Mouse (Mus musculus): ENCODE results near the gene Cyp2c39. TPM values are rescaled to one million over a fixed set of nuclear protein-coding genes. Genes with fewer than 3 reads are reported as not detected.
"Not testable (repeated sequence)": the region's sequence is repeated elsewhere in the genome, so short reads cannot be mapped to it uniquely, and the experiment has no call there.

The Cyp2c39 gene
- polyA plus RNA-seq (2014; fragmentation: Nextera tagmentation; extraction: Ambion mirVana) = not detected in 2 replicates

DNA sequence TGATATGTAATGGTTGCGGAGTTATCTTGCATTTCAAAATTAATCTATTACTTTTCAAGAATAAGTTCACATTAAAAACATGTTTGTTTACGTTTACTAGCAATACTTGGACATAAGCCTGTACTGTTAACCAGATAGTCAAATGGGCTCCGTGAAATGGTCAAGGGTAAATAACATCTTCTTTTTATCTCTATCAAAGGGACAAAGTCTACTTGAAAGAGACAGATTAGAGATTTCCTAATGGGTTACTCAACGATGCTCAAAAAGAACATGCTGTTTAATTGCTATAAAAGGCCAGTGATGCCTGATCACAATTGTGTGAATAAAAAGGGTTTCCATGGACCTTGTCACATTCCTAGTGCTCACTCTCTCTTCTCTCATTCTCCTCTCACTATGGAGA, at the start of gene Cyp2c39:
Cyp2c39 (plus strand) TSS at position 329 of the 400 bp plus-strand sequence.
- H3K4me2 ChIP-seq (replicated peaks; ENCODE audit: low read depth, low read length) = no peak within 1 kb of the TSS
- H3K9ac ChIP-seq (ENCODE audit: low read depth, low read length) = no peak within 1 kb of the TSS
- H3K4me1 ChIP-seq (ENCODE audit: control insufficient read depth, insufficient read depth, low read length) = no peaks in the 10 kb centered on the region
- no peak for ATAC-seq (ENCODE audit: low FRiP score, low TSS enrichment)
- WGBS = 84% methylated on average over 4 of the region's 4 CpGs
- no peaks in the 10 kb centered on the region; the same call in 1 of the 2 replicates for H3K9me3 ChIP-seq (ENCODE audit: control insufficient read depth, low read length)
- no peak within 1 kb of the TSS for H3K4me3 ChIP-seq (ENCODE audit: low read length)
- no peaks in the 10 kb centered on the region for H3K27me3 ChIP-seq (ENCODE audit: control insufficient read depth, insufficient read depth, low read length)
- no peaks in the 10 kb centered on the region for H3K36me3 ChIP-seq (ENCODE audit: control insufficient read depth, insufficient read depth, low read length)
- H3K27ac ChIP-seq (ENCODE audit: low read depth, low read length) = no peak within 1 kb of the TSS

DNA sequence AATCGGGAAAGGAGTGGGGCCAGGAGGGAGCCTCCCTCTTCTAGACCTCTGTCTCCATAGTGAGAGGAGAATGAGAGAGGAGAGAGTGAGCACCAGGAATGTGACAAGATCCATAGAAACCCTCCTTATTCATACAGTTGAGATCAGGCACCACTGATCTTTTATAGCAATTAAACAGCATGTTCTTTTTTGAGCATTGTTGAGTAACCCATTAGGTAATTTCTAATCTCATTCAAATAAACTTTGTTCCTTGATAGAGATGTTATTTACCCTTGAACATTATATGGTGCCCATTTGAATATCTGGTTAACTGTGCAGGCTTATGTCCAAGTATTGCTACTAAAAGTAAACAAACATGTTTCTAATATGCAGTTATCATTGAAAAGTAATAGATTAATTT, 47.7 kb upstream of the Cyp2c39 start, which contains the start of gene Cyp2c38:
Cyp2c38 (minus strand) TSS at position 135 of the 400 bp plus-strand sequence.
- Histone ChIP-seq H3K9me3 (ENCODE audit: control insufficient read depth, low read length) (no peaks in the 10 kb centered on the region), H3K4me1 (ENCODE audit: control insufficient read depth, insufficient read depth, low read length) (no peaks in the 10 kb centered on the region), H3K4me2 (replicated peaks; ENCODE audit: low read depth, low read length) (no peak within 1 kb of the TSS), H3K9ac (ENCODE audit: low read depth, low read length) (no peak within 1 kb of the TSS), H3K36me3 (ENCODE audit: control insufficient read depth, insufficient read depth, low read length) (no peaks in the 10 kb centered on the region), H3K27me3 (ENCODE audit: control insufficient read depth, insufficient read depth, low read length) (no peaks in the 10 kb centered on the region), H3K4me3 (ENCODE audit: low read length) (no peak within 1 kb of the TSS), H3K27ac (ENCODE audit: low read depth, low read length) (no peak within 1 kb of the TSS)
- no peak for ATAC-seq (ENCODE audit: low FRiP score, low TSS enrichment)
- 79% methylated on average over 1 of the region's 1 CpGs for WGBS

DNA sequence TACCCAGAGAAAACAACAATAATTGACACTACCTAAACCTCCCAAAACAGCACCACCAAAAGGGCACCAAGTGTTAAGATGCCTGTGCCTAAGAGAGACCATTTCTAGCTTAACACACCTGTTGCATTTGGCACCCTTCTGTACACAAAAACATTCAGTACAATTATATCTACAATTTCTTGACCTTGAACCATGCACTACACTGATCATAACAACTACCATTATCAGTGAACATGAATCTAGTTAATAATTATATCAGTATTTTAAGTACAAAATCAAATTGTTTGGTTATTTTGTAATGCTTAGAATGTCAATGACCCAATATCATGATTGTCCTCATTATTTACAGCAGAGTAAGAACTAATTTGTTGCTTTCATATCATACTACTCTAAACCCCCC, 46.7 kb upstream of the Cyp2c39 start:
- Histone ChIP-seq H3K27me3 (ENCODE audit: control insufficient read depth, insufficient read depth, low read length) (no peaks in the 10 kb centered on the region), H3K9ac (ENCODE audit: low read depth, low read length) (no peak overlapping the region), H3K4me2 (replicated peaks; ENCODE audit: low read depth, low read length) (no peak overlapping the region), H3K9me3 (ENCODE audit: control insufficient read depth, low read length) (no peaks in the 10 kb centered on the region), H3K4me1 (ENCODE audit: control insufficient read depth, insufficient read depth, low read length) (no peaks in the 10 kb centered on the region), H3K27ac (ENCODE audit: low read depth, low read length) (no peak overlapping the region), H3K36me3 (ENCODE audit: control insufficient read depth, insufficient read depth, low read length) (no peaks in the 10 kb centered on the region), H3K4me3 (ENCODE audit: low read length) (no peak overlapping the region)
- ATAC-seq (ENCODE audit: low FRiP score, low TSS enrichment) = no peak

DNA sequence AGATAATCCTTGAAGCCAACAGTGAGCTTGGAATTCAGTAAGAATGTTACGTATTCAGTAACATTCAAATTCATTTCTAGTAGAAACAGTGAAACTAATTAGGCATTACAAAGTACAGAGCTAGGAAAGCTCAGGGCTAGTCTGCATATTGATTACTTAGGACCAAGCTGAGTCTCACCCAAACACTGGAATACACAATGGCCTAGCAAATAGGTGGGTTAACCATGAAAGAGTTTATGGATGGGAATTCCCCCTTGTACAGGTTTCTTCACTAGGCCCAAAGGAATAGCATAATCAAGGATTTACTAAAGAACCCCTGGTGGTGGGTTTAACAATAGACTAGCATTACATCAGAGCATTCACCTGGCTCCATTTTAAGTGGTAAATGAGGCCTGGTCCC, 26.7 kb upstream of the Cyp2c39 start:
- not testable (repeated sequence) for H3K27ac ChIP-seq (ENCODE audit: low read depth, low read length); H3K36me3 ChIP-seq (ENCODE audit: control insufficient read depth, insufficient read depth, low read length); ATAC-seq (ENCODE audit: low FRiP score, low TSS enrichment); H3K4me2 ChIP-seq (replicated peaks; ENCODE audit: low read depth, low read length); H3K9me3 ChIP-seq (ENCODE audit: control insufficient read depth, low read length); H3K27me3 ChIP-seq (ENCODE audit: control insufficient read depth, insufficient read depth, low read length); H3K4me3 ChIP-seq (ENCODE audit: low read length); H3K9ac ChIP-seq (ENCODE audit: low read depth, low read length); H3K4me1 ChIP-seq (ENCODE audit: control insufficient read depth, insufficient read depth, low read length)
- 94% methylated on average over 1 of the region's 1 CpGs for WGBS

DNA sequence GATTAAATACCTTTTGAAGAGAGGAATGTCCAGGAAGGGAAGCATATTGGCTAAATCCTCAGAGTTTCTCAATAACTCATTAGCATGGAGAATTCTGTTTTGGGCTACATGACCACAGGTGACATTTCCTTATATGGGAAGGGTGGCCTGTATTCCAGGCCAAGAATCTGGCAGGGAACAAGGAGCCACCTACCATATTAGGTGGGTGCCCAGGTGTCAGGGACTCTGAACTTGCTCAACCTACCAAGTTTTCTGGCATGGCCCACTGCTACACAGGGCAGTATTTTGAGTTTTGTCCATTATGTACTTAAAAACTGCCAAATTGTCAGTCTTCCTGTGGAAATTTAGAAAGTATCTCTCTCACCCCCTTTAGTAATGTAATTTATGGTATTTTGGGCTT, 4.3 kb upstream of the Cyp2c39 start:
- no peak overlapping the region for H3K27ac ChIP-seq (ENCODE audit: low read depth, low read length)
- no peaks in the 10 kb centered on the region; the same call in 1 of the 2 replicates for H3K9me3 ChIP-seq (ENCODE audit: control insufficient read depth, low read length)
- no peaks in the 10 kb centered on the region for H3K36me3 ChIP-seq (ENCODE audit: control insufficient read depth, insufficient read depth, low read length)
- no peak overlapping the region for H3K4me2 ChIP-seq (replicated peaks; ENCODE audit: low read depth, low read length)
- no peak overlapping the region for H3K9ac ChIP-seq (ENCODE audit: low read depth, low read length)
- no peak for ATAC-seq (ENCODE audit: low FRiP score, low TSS enrichment)
- no peaks in the 10 kb centered on the region for H3K4me1 ChIP-seq (ENCODE audit: control insufficient read depth, insufficient read depth, low read length)
- H3K4me3 ChIP-seq (ENCODE audit: low read length) = no peak overlapping the region
- H3K27me3 ChIP-seq (ENCODE audit: control insufficient read depth, insufficient read depth, low read length) = no peaks in the 10 kb centered on the region

DNA sequence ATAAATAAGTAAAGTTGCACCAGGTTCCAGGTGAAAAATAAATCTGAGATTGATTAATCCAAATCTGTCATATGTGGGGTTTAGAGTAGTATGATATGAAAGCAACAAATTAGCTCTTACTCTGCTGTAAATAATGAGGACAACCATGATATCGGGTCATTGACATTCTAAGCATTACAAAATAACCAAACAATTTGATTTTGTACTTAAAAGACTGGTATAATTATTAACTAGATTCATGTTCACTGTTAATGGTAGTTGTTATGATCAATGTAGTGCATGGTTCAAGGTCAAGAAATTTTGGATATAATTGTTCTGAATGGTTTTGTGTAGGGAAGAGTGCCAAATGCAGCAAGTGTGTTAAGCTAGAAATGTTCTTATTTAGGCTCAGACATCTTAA, 1.1 kb upstream of the Cyp2c39 start:
- no peaks in the 10 kb centered on the region for H3K27me3 ChIP-seq (ENCODE audit: control insufficient read depth, insufficient read depth, low read length)
- no peak overlapping the region for H3K27ac ChIP-seq (ENCODE audit: low read depth, low read length)
- H3K4me3 ChIP-seq (ENCODE audit: low read length) = no peak overlapping the region
- H3K9ac ChIP-seq (ENCODE audit: low read depth, low read length) = no peak overlapping the region
- no peaks in the 10 kb centered on the region; the same call in 1 of the 2 replicates for H3K9me3 ChIP-seq (ENCODE audit: control insufficient read depth, low read length)
- WGBS = 84% methylated on average over 1 of the region's 1 CpGs
- H3K36me3 ChIP-seq (ENCODE audit: control insufficient read depth, insufficient read depth, low read length) = no peaks in the 10 kb centered on the region
- H3K4me1 ChIP-seq (ENCODE audit: control insufficient read depth, insufficient read depth, low read length) = no peaks in the 10 kb centered on the region
- H3K4me2 ChIP-seq (replicated peaks; ENCODE audit: low read depth, low read length) = no peak overlapping the region
- no peak for ATAC-seq (ENCODE audit: low FRiP score, low TSS enrichment)

Other genes with a start within 250 kb of the Cyp2c39 start
- not detected in 2 replicates for gene Cyp2c29, start 241.5 kb upstream of the Cyp2c39 start, polyA plus RNA-seq (2014; fragmentation: Nextera tagmentation; extraction: Ambion mirVana)
- not detected in 2 replicates for gene Cyp2c38, start 47.8 kb upstream of the Cyp2c39 start, polyA plus RNA-seq (2014; fragmentation: Nextera tagmentation; extraction: Ambion mirVana)
- gene Cyp2c67, start 138.2 kb downstream of the Cyp2c39 start, polyA plus RNA-seq (2014; fragmentation: Nextera tagmentation; extraction: Ambion mirVana) = not detected in 2 replicates
- gene Cyp2c68, start 230.2 kb downstream of the Cyp2c39 start, polyA plus RNA-seq (2014; fragmentation: Nextera tagmentation; extraction: Ambion mirVana) = 0.14 TPM in 1 of 2 replicates, not detected in the other

All from kidney, embryonic 14.5 days (tissue).